ENCODE assay signal across 8 mouse cellular contexts in the genomic region with DNA sequence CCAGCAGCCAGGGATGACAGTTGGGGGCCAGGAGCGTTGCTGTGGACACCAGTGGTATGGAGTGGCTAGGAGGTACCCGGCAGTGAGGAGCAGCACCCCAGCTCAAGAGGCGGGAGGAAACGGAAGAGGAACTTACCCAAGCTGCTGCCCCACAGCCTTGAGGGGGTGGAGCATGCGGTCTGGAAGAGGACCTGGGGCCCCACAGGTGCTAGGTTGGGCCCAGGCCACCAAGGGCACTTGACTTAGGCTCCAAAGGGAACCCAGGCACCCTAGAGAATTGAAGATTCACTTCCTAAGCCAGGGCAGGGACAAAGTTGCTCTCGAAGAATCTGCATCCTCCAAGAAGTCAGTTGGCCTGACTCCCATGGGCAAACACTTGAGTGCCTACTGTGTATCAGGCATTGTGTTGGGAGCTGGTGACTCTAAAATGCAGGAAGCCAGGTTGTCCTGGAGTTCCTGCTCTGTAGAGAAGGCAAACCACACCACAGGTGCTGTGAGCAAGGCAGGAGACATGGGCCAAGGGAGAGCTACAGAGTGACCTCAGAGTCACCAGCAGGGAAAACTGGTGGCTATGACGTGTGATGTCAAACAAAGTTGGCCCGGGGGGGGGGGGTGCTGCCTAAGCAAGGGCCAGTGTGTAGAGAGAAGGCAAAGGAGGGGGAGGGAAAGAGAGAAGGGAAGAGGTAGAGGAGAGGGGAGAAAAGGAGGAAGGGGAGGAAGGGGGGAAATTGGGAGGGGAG. TPM values are rescaled to one million over a fixed set of nuclear protein-coding genes. Genes with fewer than 3 reads are reported as not detected.
DNase-seq lines count a peak whose midpoint lies in the region; ATAC-seq lines count a peak whose summit lies in the region.

A gene (minus strand): TSS at position 126 of the 740 bp plus-strand sequence.

- ATAC-seq in midbrain, embryonic 16.5 days = no peak
- no peak for ATAC-seq in intestine, embryonic 16.5 days
- ATAC-seq in forebrain, embryonic 13.5 days = no peak

- DNase-seq in midbrain, embryonic 10.5 days (ENCODE audit: low spot score) = no peak
- DNase-seq in cerebellum, adult 8-10 months = no peak
- DNase-seq in right cerebral cortex, postnatal 36 days (ENCODE audit: low spot score in 2 of 2) = no peak
- no peak for DNase-seq in gastrocnemius, adult 8-10 months (ENCODE audit: low spot score in 2 of 2)

- no peaks in the 10 kb centered on the region for H3K9me3 ChIP-seq in midbrain, embryonic 10.5 days (replicated peaks)
- no peaks in the 10 kb centered on the region for H3K9me3 ChIP-seq in midbrain, embryonic 16.5 days (replicated peaks; ENCODE audit: control insufficient read depth, low read length, poor library complexity, severe bottlenecking)
- H3K9me3 ChIP-seq in intestine, embryonic 16.5 days (ENCODE audit: control insufficient read depth, low read length) = no peaks in the 10 kb centered on the region
- 0 out of 2 replicates have a peak, but pooled peaks cover 5% of the 10 kb centered on the region for H3K9me3 ChIP-seq in megakaryocyte, embryonic 14.5 days
- no peaks in the 10 kb centered on the region for H3K9me3 ChIP-seq in forebrain, embryonic 13.5 days (replicated peaks)

- no peaks in the 10 kb centered on the region for H3K4me1 ChIP-seq in midbrain, embryonic 10.5 days
- no peaks in the 10 kb centered on the region for H3K4me1 ChIP-seq in midbrain, embryonic 16.5 days (ENCODE audit: control insufficient read depth, insufficient read depth, low read length)
- no peaks in the 10 kb centered on the region for H3K4me1 ChIP-seq in intestine, embryonic 16.5 days (ENCODE audit: control insufficient read depth, insufficient read depth, low read length)
- peaks cover 79% of the 10 kb centered on the region for H3K4me1 ChIP-seq in megakaryocyte, embryonic 14.5 days
- H3K4me1 ChIP-seq in forebrain, embryonic 13.5 days = no peaks in the 10 kb centered on the region

- no peak within 1 kb of the TSS for H3K9ac ChIP-seq in midbrain, embryonic 16.5 days (ENCODE audit: low read depth, low read length)
- no peak within 1 kb of the TSS for H3K9ac ChIP-seq in intestine, embryonic 16.5 days (ENCODE audit: low read depth, low read length)
- H3K9ac ChIP-seq in forebrain, embryonic 13.5 days = no peak within 1 kb of the TSS

- 87% methylated on average over 8 of the region's 8 CpGs for WGBS in midbrain, embryonic 10.5 days
- 81% methylated on average over 8 of the region's 8 CpGs for WGBS in midbrain, embryonic 16.5 days
- 70% methylated on average over 8 of the region's 8 CpGs for WGBS in intestine, embryonic 16.5 days
- WGBS in forebrain, embryonic 13.5 days = 81% methylated on average over 8 of the region's 8 CpGs

- H3K27ac ChIP-seq in midbrain, embryonic 10.5 days (replicated peaks) = peak within 1 kb of the TSS; percentile 7
- H3K27ac ChIP-seq in midbrain, embryonic 16.5 days (ENCODE audit: low read length) = no peak within 1 kb of the TSS
- H3K27ac ChIP-seq in intestine, embryonic 16.5 days (ENCODE audit: low read length) = no peak within 1 kb of the TSS; the same call in 1 of the 2 replicates
- H3K27ac ChIP-seq in forebrain, embryonic 13.5 days = no peak within 1 kb of the TSS

- H3K4me2 ChIP-seq in midbrain, embryonic 16.5 days (ENCODE audit: low read length) = no peak within 1 kb of the TSS
- no peak within 1 kb of the TSS for H3K4me2 ChIP-seq in intestine, embryonic 16.5 days (ENCODE audit: low read depth, low read length)
- H3K4me2 ChIP-seq in forebrain, embryonic 13.5 days = no peak within 1 kb of the TSS

- H3K27me3 ChIP-seq in midbrain, embryonic 10.5 days (ENCODE audit: low read depth, poor library complexity, severe bottlenecking) = no peaks in the 10 kb centered on the region
- no peaks in the 10 kb centered on the region for H3K27me3 ChIP-seq in midbrain, embryonic 16.5 days (ENCODE audit: control insufficient read depth, insufficient read depth, low read depth, low read length)
- H3K27me3 ChIP-seq in intestine, embryonic 16.5 days (replicated peaks; ENCODE audit: control insufficient read depth, insufficient read depth, low read length) = no peaks in the 10 kb centered on the region
- no peaks in the 10 kb centered on the region for H3K27me3 ChIP-seq in megakaryocyte, embryonic 14.5 days (replicated peaks)
- H3K27me3 ChIP-seq in forebrain, embryonic 13.5 days = no peaks in the 10 kb centered on the region

- H3K36me3 ChIP-seq in midbrain, embryonic 10.5 days = no peaks in the 10 kb centered on the region
- no peaks in the 10 kb centered on the region for H3K36me3 ChIP-seq in midbrain, embryonic 16.5 days (ENCODE audit: control insufficient read depth, insufficient read depth, low read length)
- no peaks in the 10 kb centered on the region for H3K36me3 ChIP-seq in intestine, embryonic 16.5 days (ENCODE audit: control insufficient read depth, insufficient read depth, low read length)
- H3K36me3 ChIP-seq in megakaryocyte, embryonic 14.5 days (replicated peaks; ENCODE audit: low read length) = peaks cover 50% of the 10 kb centered on the region
- no peaks in the 10 kb centered on the region for H3K36me3 ChIP-seq in forebrain, embryonic 13.5 days (ENCODE audit: poor library complexity, severe bottlenecking)

- H3K4me3 ChIP-seq in midbrain, embryonic 10.5 days = no peak within 1 kb of the TSS
- no peak within 1 kb of the TSS for H3K4me3 ChIP-seq in midbrain, embryonic 16.5 days (ENCODE audit: low read depth, low read length)
- H3K4me3 ChIP-seq in intestine, embryonic 16.5 days (ENCODE audit: low read length) = 0 out of 2 replicates have a peak within 1 kb of the TSS, but pooled peaks have one; percentile 7
- H3K4me3 ChIP-seq in megakaryocyte, embryonic 14.5 days (replicated peaks) = peak within 1 kb of the TSS; percentile 98
- no peak within 1 kb of the TSS for H3K4me3 ChIP-seq in forebrain, embryonic 13.5 days

RNA-seq across cellular contexts. Expression of the gene that starts here (rescaled TPM):
- polyA plus RNA-seq in midbrain, embryonic 10.5 days (2016; fragmentation: Nextera tagmentation; extraction: Ambion mirVana) = 9.1 and 9.5 TPM in 2 replicates
- 1.8 and 2.3 TPM in 2 replicates for polyA plus RNA-seq in midbrain, embryonic 16.5 days (2015; fragmentation: Nextera tagmentation; extraction: Ambion mirVana)
- polyA plus RNA-seq in intestine, embryonic 16.5 days (2015; fragmentation: Nextera tagmentation; extraction: Ambion mirVana) = 19.9 and 25.1 TPM in 2 replicates
- 860 and 3,464 TPM in 2 replicates for polyA plus RNA-seq in megakaryocyte, embryonic 14.5 days (2012; ENCODE audit: insufficient read depth, low replicate concordance)
- 2.9 and 3.4 TPM in 2 replicates for polyA plus RNA-seq in forebrain, embryonic 13.5 days (2015; fragmentation: Nextera tagmentation; extraction: Ambion mirVana)
- total RNA-seq in gastrocnemius, adult 8-10 months (2022) = 1 to 10 TPM in 2 of 4 experiments, not detected in 2; 1.1 to 1.3 TPM

Comparison
In these comparisons a context has a peak if more than half of its experiments do, and no peak if none do; other contexts are left out.
1. RNA of the gene that starts here (polyA plus RNA-seq): 860 to 3,464 TPM in megakaryocyte, embryonic 14.5 days; 19.9 to 25.1 TPM in intestine, embryonic 16.5 days, 9.1 to 9.5 TPM in midbrain, embryonic 10.5 days, 2.9 to 3.4 TPM in forebrain, embryonic 13.5 days and 1.8 to 2.3 TPM in midbrain, embryonic 16.5 days; every median in the first group is over 10 times any median in the second.
2. H3K4me3 ChIP-seq: peak in intestine, embryonic 16.5 days (single experiment) and megakaryocyte, embryonic 14.5 days (single experiment); none in midbrain, embryonic 10.5 days (single experiment), midbrain, embryonic 16.5 days (single experiment) and forebrain, embryonic 13.5 days (single experiment).